In genomic region chr2:58324118-58324901, GRCm38 (mm10) we compare ENCODE assay signal across 8 mouse cellular contexts. TPM values are rescaled to one million over a fixed set of nuclear protein-coding genes. Genes with fewer than 3 reads are reported as not detected.
DNase-seq lines count a peak whose midpoint lies in the region; ATAC-seq lines count a peak whose summit lies in the region.

No protein-coding gene starts in this region.

- H3K9me3 ChIP-seq in heart, embryonic 15.5 days (replicated peaks): no peaks in the 10 kb centered on the region
- H3K9me3 ChIP-seq in neural tube, embryonic 14.5 days (ENCODE audit: control insufficient read depth, low read length): no peaks in the 10 kb centered on the region

- no peaks in the 10 kb centered on the region for H3K36me3 ChIP-seq in heart, embryonic 15.5 days
- no peaks in the 10 kb centered on the region for H3K36me3 ChIP-seq in neural tube, embryonic 14.5 days (ENCODE audit: control insufficient read depth, insufficient read depth, low read length)

- H3K4me2 ChIP-seq in heart, embryonic 15.5 days: peak overlapping the region; percentile 72
- peak overlapping the region; percentile 70 for H3K4me2 ChIP-seq in neural tube, embryonic 14.5 days (ENCODE audit: low read depth, low read length)

- no peak overlapping the region for H3K27ac ChIP-seq in heart, embryonic 15.5 days
- no peak overlapping the region for H3K27ac ChIP-seq in neural tube, embryonic 14.5 days (ENCODE audit: low read depth, low read length)

- 13% methylated on average over 23 of the region's 23 CpGs for WGBS in heart, embryonic 15.5 days
- 9% methylated on average over 23 of the region's 23 CpGs for WGBS in neural tube, embryonic 14.5 days

- peak overlapping the region; percentile 48 for H3K9ac ChIP-seq in heart, embryonic 15.5 days
- H3K9ac ChIP-seq in neural tube, embryonic 14.5 days (replicated peaks; ENCODE audit: low read depth, low read length): peak overlapping the region; percentile 64

- peak overlapping the region; percentile 48 for H3K4me3 ChIP-seq in heart, embryonic 15.5 days
- H3K4me3 ChIP-seq in neural tube, embryonic 14.5 days (ENCODE audit: low read depth, low read length): peak overlapping the region; percentile 31

- H3K4me1 ChIP-seq in heart, embryonic 15.5 days (replicated peaks): peaks cover 8% of the 10 kb centered on the region; the same call in 1 of the 2 replicates
- 0 out of 2 replicates have a peak, but pooled peaks cover 4% of the 10 kb centered on the region for H3K4me1 ChIP-seq in neural tube, embryonic 14.5 days (ENCODE audit: control insufficient read depth, insufficient read depth, low read length)

- peak; percentile 4 for DNase-seq in urinary bladder, postnatal 25 days (ENCODE audit: low spot score)
- no peak for DNase-seq in urinary bladder, postnatal 10 days (ENCODE audit: low spot score)
- DNase-seq in cerebellum, postnatal 4 days (ENCODE audit: low spot score in 2 of 2): peak; percentile 26 to 42
- DNase-seq in layer of hippocampus, adult 9-10 months (ENCODE audit: low spot score): peak; percentile 55
- peak; percentile 4 to 21 for DNase-seq in lung, adult 18-20 months
- peak; percentile 8 to 43 for DNase-seq in thymus, postnatal 10 days (ENCODE audit: low spot score in 2 of 2)

- ATAC-seq in heart, embryonic 15.5 days (replicated peaks; ENCODE audit: insufficient number of reproducible peaks, insufficient read depth, low FRiP score, low read depth): peak; percentile 50; the same call in 1 of the 2 replicates
- peak; percentile 94 for ATAC-seq in neural tube, embryonic 14.5 days (ENCODE audit: low read depth)

- no peaks in the 10 kb centered on the region for H3K27me3 ChIP-seq in heart, embryonic 15.5 days
- H3K27me3 ChIP-seq in neural tube, embryonic 14.5 days (ENCODE audit: control insufficient read depth, insufficient read depth, low read length): no peaks in the 10 kb centered on the region

RNA-seq across cellular contexts. Expression of gene Acvr1c, which starts 33.4 kb away (rescaled TPM):
- polyA plus RNA-seq in heart, embryonic 15.5 days (2015; fragmentation: Nextera tagmentation; extraction: Ambion mirVana): 1.3 TPM in 2 replicates
- 0.37 and 0.39 TPM in 2 replicates for polyA plus RNA-seq in neural tube, embryonic 14.5 days (2014; fragmentation: Nextera tagmentation; extraction: Ambion mirVana)
